Mouse (Mus musculus): ENCODE results near the gene Carmil2. TPM values are rescaled to one million over a fixed set of nuclear protein-coding genes. Genes with fewer than 3 reads are reported as not detected.

The Carmil2 gene
- polyA plus RNA-seq, 1 experiment = 33.6 TPM

GRCm38 (mm10) chr8:105694051-105694799 lies 8.2 kb downstream of the Carmil2 start:
- peak in 1 of 2 experiments; percentile 47 for DNase-seq (ENCODE audit: extremely low spot score in 1 of 2, low spot score in 1 of 2)

GRCm38 (mm10) chr8:105695080-105695780 lies 9.2 kb downstream of the Carmil2 start:
- no peak for DNase-seq (ENCODE audit: extremely low spot score in 1 of 2, low spot score in 1 of 2)

DNA sequence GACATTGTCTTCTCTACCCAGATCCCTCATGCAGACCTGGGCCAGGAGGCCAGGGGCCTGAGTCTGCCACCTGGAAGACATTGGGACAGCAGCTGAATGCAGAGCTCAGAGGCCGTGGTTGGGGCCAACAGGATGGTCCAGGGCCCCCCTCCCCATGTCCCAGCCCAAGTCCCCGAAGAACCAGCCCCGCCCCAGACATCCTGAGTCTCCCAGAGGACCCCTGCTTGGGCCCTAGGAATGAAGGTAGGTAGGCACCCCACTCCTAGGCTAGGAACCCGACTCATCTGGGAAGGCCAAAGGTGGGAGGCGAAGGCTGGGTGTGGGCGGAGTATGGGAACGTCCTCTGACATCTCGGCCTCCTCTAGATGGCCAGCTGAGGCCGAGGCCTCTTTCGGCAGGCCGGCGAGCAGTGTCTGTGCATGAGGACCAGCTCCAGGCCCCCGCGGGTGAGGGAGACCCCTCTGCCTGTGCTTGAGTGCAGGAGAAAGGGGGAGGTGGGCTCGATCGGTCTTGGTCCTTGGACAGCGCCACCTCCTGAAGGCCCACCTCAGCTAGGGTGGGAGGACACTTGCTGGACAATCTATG lies 11.2 kb downstream of the Carmil2 start:
- DNase-seq (ENCODE audit: extremely low spot score in 1 of 2, low spot score in 1 of 2) = no peak

GRCm38 (mm10) chr8:105698734-105699133 lies 12.7 kb downstream of the Carmil2 start:
- no peak for DNase-seq (ENCODE audit: extremely low spot score in 1 of 2, low spot score in 1 of 2)

DNA sequence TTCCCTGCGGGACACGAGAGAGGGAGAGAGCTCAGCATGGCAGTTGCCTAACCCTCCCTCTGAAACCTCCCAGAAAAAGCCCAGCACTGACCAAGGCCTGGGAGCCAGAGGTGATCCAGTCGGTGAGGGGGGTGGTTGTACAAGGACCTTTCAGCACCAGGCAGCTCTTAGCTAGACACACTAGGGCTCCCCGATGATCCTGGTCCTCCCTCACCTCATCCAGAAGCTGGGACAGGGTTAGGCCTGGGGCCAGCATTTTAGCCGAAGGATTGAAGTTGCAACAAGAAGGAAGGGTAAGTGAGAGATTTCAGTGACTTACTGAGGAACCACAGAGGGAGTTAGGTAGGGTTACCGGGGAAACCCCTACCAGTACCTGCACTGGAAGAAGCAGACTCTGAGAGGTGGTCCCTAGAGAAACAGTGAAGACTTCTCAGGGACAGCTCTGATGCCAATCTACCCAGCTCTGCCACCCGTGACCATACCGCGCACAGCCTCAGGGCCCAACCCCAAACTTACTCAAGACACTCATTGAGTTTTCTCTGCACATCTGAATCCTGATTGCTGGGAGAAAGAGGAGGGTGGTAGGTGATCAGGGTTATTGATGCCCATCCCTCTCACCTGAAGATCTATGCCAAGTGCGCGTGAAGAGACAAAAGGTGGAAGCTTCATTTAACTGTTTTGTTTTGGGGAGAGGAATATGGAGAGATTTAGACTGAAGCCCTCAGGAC lies 13.6 kb downstream of the Carmil2 start:
- DNase-seq (ENCODE audit: extremely low spot score in 1 of 2, low spot score in 1 of 2) = no peak

DNA sequence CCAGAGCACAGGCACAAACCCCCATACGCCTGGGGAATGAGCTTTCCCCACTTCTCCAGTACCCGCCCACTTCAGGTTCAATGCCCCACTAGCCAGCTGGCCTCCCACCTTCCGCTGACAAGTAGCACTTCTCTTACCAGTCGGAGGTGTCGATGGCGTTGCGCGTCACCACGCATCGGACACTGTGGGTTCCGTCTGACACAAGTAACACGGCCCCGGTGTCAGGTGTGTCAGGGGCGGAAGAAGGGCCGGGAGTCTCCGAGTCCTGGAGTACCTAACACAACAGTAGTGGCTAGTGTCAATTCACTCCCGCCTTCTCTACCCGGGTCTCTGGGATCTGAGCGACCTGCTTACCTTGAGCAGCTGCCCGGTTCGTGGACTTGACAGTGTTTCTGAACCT lies 14.5 kb downstream of the Carmil2 start:
- DNase-seq (ENCODE audit: extremely low spot score in 1 of 2, low spot score in 1 of 2) = peak; percentile 59 to 73

- peak; percentile 87 to 97 for DNase-seq (ENCODE audit: extremely low spot score in 1 of 2, low spot score in 1 of 2)
Observed at GRCm38 (mm10) chr8:105700966-105701824, 15.1 kb downstream of the Carmil2 start, which contains the start of the genes Acd and Pard6a. Acd (minus strand) TSS chr8:105701102. Pard6a (plus strand) TSS chr8:105701148.

DNA sequence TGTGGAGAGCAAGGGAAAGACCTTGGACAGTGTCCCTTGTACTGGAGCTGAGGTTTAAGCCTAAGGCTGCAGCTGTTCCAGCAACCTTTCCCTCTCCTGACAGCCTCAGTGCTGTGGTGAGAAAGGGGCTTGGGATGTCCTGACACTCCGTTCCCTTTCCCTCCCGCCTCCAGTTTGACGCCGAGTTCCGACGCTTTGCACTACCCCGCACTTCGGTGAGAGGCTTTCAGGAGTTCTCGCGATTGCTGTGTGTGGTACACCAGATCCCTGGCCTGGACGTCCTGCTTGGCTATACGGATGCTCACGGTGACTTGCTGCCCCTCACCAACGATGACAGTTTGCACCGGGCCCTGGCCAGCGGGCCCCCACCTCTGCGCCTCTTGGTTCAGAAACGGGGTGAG lies 15.9 kb downstream of the Carmil2 start:
- DNase-seq (ENCODE audit: extremely low spot score in 1 of 2, low spot score in 1 of 2) = no peak

- DNase-seq (ENCODE audit: extremely low spot score in 1 of 2, low spot score in 1 of 2) = no peak
Observed at GRCm38 (mm10) chr8:105702731-105703415, 16.8 kb downstream of the Carmil2 start.

DNA sequence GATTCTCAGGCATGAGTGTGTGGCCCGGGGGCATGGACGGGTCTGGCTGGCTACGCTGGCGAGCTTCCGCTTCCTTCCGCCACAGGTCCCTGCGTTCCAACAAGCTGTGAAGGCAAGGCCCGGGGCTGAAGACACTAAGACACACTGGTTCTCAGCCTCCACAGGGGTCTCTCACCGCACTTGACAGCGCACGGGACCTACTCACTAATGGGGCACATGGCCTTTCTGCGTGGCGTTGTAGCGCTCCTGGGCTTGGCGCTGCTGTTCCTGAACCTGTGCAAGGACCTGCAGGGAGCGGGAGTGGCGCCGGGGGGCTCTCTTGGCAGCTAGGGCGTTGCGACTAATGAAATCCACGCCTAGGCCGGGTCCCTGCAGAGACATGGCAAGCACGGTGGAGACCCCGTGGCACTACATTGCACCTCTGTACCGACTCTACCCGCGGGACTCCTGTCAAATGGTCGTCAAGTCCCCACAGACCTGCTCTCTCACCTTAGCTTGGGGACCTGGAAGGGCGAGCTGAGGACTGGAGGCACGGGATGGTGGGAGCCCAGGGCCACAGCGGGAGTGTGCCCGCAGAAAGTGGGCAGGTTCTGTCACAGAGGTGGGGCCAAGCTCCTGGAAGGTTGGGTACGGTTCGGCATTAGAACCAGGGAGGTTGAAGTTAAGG lies 18.2 kb downstream of the Carmil2 start:
- DNase-seq (ENCODE audit: extremely low spot score in 1 of 2, low spot score in 1 of 2) = no peak

DNA sequence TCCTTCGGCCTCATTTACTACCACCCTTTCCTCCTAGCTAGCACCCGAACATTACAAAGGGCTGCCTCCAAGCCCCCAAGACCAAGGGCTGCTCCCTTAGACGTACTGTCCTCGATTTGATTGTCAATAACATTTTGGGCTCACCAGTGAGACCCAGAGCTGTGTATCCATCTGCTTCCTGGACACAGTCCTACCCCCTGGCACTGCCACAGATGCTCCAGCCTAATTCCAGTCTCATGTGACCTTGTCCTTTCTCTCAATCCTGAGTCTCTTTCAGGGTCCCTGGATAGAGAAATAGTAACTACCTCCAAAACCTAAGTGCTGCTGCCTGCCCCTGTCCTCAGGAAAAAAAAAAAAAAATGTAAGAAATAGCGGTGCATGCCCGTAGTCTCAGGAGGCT lies 18.9 kb downstream of the Carmil2 start:
- DNase-seq (ENCODE audit: extremely low spot score in 1 of 2, low spot score in 1 of 2) = no peak

DNA sequence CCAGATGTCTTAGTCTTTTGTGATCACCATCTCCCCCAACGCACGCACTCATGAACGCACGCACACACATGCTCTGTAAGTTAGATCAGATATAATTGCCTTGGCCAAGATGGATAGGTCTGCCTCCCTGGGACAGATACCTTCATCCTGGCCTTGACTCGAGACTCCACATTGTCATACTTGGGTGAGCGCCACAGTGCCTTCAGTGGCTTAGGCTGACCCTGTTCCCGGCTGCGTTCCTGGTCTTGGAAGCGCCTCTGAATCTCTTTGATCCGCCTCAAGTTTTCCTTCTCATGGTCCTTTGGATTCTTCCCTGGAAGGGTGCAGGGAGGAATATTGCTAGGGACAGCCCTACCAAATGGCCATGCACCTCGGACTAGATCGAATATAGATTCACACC lies 20.4 kb downstream of the Carmil2 start:
- no peak for DNase-seq (ENCODE audit: extremely low spot score in 1 of 2, low spot score in 1 of 2)

DNA sequence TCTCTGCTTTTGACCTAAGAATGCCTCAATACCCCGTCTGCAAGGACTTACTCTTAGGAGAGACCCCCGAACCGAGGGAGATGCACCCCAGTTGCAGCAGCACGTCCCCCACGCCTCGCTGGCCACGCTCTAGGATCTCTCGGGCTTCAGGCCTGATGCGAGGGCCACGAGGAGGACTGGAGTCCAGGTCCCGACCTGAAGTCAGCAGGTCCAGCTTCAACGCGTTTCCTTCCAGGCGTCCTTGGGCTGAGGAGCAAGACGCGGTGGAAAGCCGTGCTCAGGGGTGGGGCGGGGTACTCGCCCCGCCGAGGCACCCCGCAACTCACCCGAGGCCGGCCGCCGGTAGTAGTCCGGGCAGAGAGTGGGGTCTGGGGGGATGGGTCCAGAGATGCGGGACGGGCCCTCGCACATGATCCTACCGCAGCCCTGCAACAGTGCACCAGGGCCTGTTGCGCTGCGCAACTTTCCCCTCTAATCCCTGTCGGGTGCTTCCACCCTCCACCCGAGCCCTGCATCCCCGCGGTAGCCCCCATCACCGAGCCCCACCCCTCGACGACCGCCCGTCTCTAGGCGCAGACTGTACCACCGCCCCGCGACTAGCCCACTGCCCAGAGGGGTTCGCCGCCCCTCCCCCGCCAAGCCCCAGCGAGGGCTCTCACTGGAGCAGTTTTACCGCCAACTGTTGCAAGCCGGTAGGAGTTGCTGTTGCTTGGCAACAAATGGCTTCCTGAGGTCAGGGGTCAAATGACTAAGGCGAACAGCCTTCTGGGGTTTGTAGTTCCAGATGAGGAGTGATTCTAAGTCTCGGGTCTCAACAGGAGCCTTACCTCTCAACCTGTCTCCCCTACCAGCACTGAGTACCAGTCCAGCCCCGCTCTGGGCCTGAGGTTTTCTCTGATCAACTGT lies 21.7 kb downstream of the Carmil2 start, which contains the start of the genes 4933405L10Rik and Enkd1:
Gene 4933405L10Rik, plus strand, starts transcription at position 158 of the 906 bp plus-strand sequence.
Gene Enkd1, minus strand, starts transcription at position 713 of the 906 bp plus-strand sequence.
- peak; percentile 88 to 95 for DNase-seq (ENCODE audit: extremely low spot score in 1 of 2, low spot score in 1 of 2)

DNA sequence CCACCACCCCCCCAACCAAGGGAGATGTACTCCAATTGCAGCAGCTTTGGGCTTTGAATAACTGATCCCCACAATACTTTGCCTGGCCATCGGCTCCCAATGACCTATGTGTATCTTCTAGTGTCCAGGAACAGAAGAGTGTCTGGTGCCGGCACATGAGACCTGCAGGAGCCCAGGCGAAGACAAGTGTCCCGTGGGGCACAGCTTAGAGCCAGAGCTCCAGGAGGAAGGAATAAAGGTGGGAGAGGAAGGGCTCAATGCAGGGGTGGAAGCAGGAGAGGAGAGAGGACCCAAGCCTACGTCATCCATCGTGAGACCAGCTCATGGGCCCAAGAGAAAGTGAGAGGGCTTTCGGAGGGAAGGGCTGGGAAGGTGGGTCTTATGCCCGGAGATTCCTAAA lies 22.6 kb downstream of the Carmil2 start:
- no peak for DNase-seq (ENCODE audit: extremely low spot score in 1 of 2, low spot score in 1 of 2)

- no peak for DNase-seq (ENCODE audit: extremely low spot score in 1 of 2, low spot score in 1 of 2)
Observed at GRCm38 (mm10) chr8:105709317-105709716, 23.2 kb downstream of the Carmil2 start.

DNA sequence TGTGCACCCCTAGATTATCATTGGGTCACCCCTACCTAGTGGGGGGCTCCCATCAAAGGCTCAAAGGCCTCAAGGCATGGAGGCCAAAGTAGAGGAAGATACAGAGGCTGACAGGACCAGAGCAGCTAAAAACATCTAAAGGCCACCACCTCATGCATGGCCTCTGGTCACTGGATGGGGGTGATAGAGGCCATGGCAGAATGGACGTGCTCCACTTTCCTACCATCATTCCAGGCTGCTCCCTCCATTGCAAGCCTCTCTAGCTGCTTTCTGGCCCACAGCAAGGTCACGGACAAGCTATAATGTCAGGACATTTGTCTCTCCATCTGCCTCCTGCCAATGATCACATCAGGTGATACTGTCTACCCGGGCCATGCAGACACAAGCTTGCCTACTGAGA lies 26.2 kb downstream of the Carmil2 start:
- no peak for DNase-seq (ENCODE audit: extremely low spot score in 1 of 2, low spot score in 1 of 2)

DNA sequence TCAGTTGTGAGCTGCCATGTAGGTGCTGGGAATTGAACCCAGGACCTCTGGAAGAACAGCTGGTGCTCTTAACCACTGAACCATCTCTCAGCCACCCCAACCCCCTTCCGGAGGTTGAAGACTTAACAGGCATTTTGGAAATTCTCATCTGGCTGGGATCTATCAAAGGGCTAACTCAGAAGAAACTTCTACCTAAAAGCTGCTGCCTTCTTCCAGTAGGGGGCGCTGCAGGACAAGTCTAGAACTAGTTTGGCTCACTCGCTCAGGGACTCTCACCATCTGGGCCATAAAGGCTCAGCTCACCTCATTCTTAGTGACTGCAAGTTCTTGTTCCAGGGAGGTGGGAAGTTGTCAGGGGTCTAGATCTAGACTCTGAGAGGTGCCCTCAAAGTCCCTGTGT lies 28.1 kb downstream of the Carmil2 start:
- peak in 1 of 2 experiments; percentile 92 for DNase-seq (ENCODE audit: extremely low spot score in 1 of 2, low spot score in 1 of 2)

- no peak for DNase-seq (ENCODE audit: extremely low spot score in 1 of 2, low spot score in 1 of 2)
Observed at GRCm38 (mm10) chr8:105715042-105715441, 29.0 kb downstream of the Carmil2 start.
